ENCODE assay signal across 29 mouse cellular contexts in the genomic region with DNA sequence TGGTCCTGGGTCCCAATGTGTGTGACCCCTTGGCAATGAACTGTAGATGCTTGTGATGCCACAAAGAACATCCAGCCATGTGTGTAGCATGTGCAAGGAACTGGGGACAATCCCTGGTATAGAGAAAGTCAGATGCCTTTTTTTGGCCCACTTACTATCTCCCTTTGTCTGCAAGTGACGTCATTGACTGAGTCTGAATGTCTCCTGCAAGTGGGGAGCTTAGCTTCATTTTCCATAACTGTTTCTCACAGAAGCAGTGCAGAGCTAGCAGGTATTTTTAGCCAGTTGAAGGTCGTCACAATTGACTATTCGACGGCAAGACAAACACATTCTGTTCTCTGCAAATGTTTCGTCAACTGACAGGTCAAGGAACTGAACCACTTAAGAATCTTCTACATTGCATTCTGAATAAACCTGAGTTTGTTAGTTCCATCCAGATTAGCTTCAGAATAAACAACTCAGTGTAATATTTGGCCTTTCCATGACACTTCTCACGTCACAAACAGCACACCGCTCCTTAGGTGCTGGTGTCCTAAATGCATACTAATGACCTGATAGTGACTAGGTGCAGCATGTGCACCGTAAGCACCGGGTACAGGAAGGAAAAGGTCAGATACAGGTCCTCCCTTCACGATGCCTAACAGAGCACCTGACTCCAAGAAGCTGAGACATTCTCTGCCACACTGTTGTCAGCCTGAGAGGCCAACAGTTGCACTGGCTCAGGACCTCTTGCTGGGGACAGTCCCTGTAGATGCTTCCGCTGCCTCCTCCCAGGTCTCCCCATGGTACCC.
DNase-seq lines count a peak whose midpoint lies in the region; ATAC-seq lines count a peak whose summit lies in the region.
"Had no signal": no experiment of that assay in that cellular context is flagged by ENCODE, and none has a peak within 500 bp of the region (broad histone marks: within the 10 kb centered on the region; RNA-seq: fewer than 3 reads in every experiment).

No protein-coding gene starts in this region.

- H3K27ac ChIP-seq in heart, embryonic 13.5 days (replicated peaks), result peak overlapping the region; percentile 45; the same call in 1 of the 2 replicates
- H3K27ac ChIP-seq: embryonic facial prominence, embryonic 13.5 days; forebrain, embryonic 12.5 days; heart, embryonic 15.5 days; hindbrain, embryonic 13.5 days; kidney, embryonic 15.5 days; limb, embryonic 12.5 days; liver, embryonic 15.5 days; lung, embryonic 15.5 days; midbrain, embryonic 10.5 days; midbrain, embryonic 15.5 days had no signal

- no peak overlapping the region for H3K9ac ChIP-seq in heart, embryonic 13.5 days
- H3K9ac ChIP-seq: embryonic facial prominence, embryonic 13.5 days; forebrain, embryonic 12.5 days; forebrain, postnatal 0 days; heart, embryonic 15.5 days; hindbrain, embryonic 13.5 days; kidney, embryonic 15.5 days; limb, embryonic 12.5 days; liver, embryonic 15.5 days; lung, embryonic 15.5 days; midbrain, embryonic 15.5 days had no signal

- H3K27me3 ChIP-seq in heart, embryonic 13.5 days (replicated peaks), result no peaks in the 10 kb centered on the region
- H3K27me3 ChIP-seq: embryonic facial prominence, embryonic 13.5 days; forebrain, embryonic 12.5 days; heart, embryonic 15.5 days; hindbrain, embryonic 13.5 days; kidney, embryonic 15.5 days; limb, embryonic 12.5 days; liver, embryonic 15.5 days; lung, embryonic 15.5 days; midbrain, embryonic 15.5 days had no signal

- H3K4me3 ChIP-seq in heart, embryonic 13.5 days, result no peak overlapping the region
- H3K4me3 ChIP-seq: embryonic facial prominence, embryonic 13.5 days; forebrain, embryonic 12.5 days; heart, embryonic 15.5 days; hindbrain, embryonic 13.5 days; kidney, embryonic 15.5 days; limb, embryonic 12.5 days; liver, embryonic 15.5 days; lung, embryonic 15.5 days; midbrain, embryonic 10.5 days; midbrain, embryonic 15.5 days had no signal

- WGBS in heart, embryonic 13.5 days, result 47% methylated on average over 11 of the region's 11 CpGs

- H3K4me1 ChIP-seq in heart, embryonic 13.5 days, result peaks cover 13% of the 10 kb centered on the region
- H3K4me1 ChIP-seq: embryonic facial prominence, embryonic 13.5 days; hindbrain, embryonic 13.5 days; kidney, embryonic 15.5 days; limb, embryonic 12.5 days; liver, embryonic 15.5 days; lung, embryonic 15.5 days; midbrain, embryonic 10.5 days; midbrain, embryonic 15.5 days had no signal

- peaks cover 76% of the 10 kb centered on the region for H3K36me3 ChIP-seq in heart, embryonic 13.5 days
- H3K36me3 ChIP-seq: G1E; liver, embryonic 15.5 days; midbrain, embryonic 15.5 days had no signal

- no peak for ATAC-seq in heart, embryonic 13.5 days (ENCODE audit: extremely low read depth, insufficient number of reproducible peaks, low FRiP score, low TSS enrichment)
- ATAC-seq: forebrain, postnatal 0 days; midbrain, embryonic 15.5 days had no signal

- no peak overlapping the region for H3K4me2 ChIP-seq in heart, embryonic 13.5 days
- H3K4me2 ChIP-seq: embryonic facial prominence, embryonic 13.5 days; forebrain, embryonic 12.5 days; heart, embryonic 15.5 days; hindbrain, embryonic 13.5 days; kidney, embryonic 15.5 days; limb, embryonic 12.5 days; liver, embryonic 15.5 days; lung, embryonic 15.5 days; midbrain, embryonic 15.5 days had no signal

- intact Hi-C loops in heart, postnatal 36 days (cut with DNase I), result loop anchor here (2.0 kb wide), 1 partner anchor 14 kb away; no protein-coding TSS in a partner anchor

- no peaks in the 10 kb centered on the region for H3K9me3 ChIP-seq in heart, embryonic 13.5 days
- H3K9me3 ChIP-seq: embryonic facial prominence, embryonic 13.5 days; forebrain, embryonic 12.5 days; G1E; heart, embryonic 15.5 days; hindbrain, embryonic 13.5 days; kidney, embryonic 15.5 days; limb, embryonic 12.5 days; liver, embryonic 15.5 days; lung, embryonic 15.5 days; midbrain, embryonic 10.5 days; midbrain, embryonic 15.5 days had no signal

- DNase-seq in heart, postnatal 36 days, result no peak
- peak; percentile 24 for DNase-seq in right cerebral cortex, adult 18-20 months
- no peak for DNase-seq in right cerebral cortex, postnatal 10 days (ENCODE audit: low spot score in 2 of 2)
- peak; percentile 4 for DNase-seq in T-cell, adult 2 months (ENCODE audit: low spot score)
- peak; percentile 42 for DNase-seq in telencephalon, adult 2 months (ENCODE audit: low read depth, low spot score)
- DNase-seq in testis, postnatal 10 days (ENCODE audit: low spot score), result no peak
- no peak for DNase-seq in kidney, adult 18-20 months
- DNase-seq: adrenal gland, postnatal 14 days; cerebellum, adult 18-20 months; cerebellum, postnatal 10 days; forebrain, postnatal 0 days; gastrocnemius, postnatal 14 days; heart, postnatal 4 days; kidney, adult 11 months; kidney, postnatal 25 days; thymus, adult 18-20 months; thymus, postnatal 25 days had no signal

Comparison
In these comparisons a context has a peak if more than half of its experiments do, and no peak if none do; other contexts are left out.
1. DNase-seq: peak in right cerebral cortex, adult 18-20 months (single experiment), T-cell, adult 2 months (single experiment) and telencephalon, adult 2 months (single experiment); none in heart, postnatal 36 days (0 of 2), right cerebral cortex, postnatal 10 days (0 of 2), testis, postnatal 10 days (single experiment) and kidney, adult 18-20 months (single experiment).